Mouse (Mus musculus) macrophage (primary cell): ENCODE data around the gene Gclm. TPM values are rescaled to one million over a fixed set of nuclear protein-coding genes. Genes with fewer than 3 reads are reported as not detected.

Source experiments
- polyA plus RNA-seq: library from polyadenylated mRNA; stranded (reverse); fragments of 250-400 nt; gene quantifications from 3 replicates; pipeline ENCODE4 v1.2.4, GENCODE M21; 2018; ENCODE audit warnings: inconsistent platforms

Gene Gclm
- polyA plus RNA-seq, 1 experiment from 2014 or later = 94.0 TPM

Other genes with a start within 250 kb of the Gclm start
- not detected in 3 replicates for gene Abca4, start 201.1 kb upstream of the Gclm start, polyA plus RNA-seq
- 38.3 to 104 TPM (median 55.9 TPM) in 3 replicates for gene Dnttip2, start 28.8 kb downstream of the Gclm start, polyA plus RNA-seq
- 10.7 to 31.8 TPM (median 14.2 TPM) in 3 replicates for gene Bcar3, start 48.6 kb downstream of the Gclm start, polyA plus RNA-seq